8 mouse cellular contexts compared by ENCODE assay signal in genomic region chr11:100472935-100473295, GRCm38 (mm10). TPM values are rescaled to one million over a fixed set of nuclear protein-coding genes. Genes with fewer than 3 reads are reported as not detected.
DNase-seq lines count a peak whose midpoint lies in the region; ATAC-seq lines count a peak whose summit lies in the region.

No protein-coding gene starts in this region.

- H3K36me3 ChIP-seq in heart, embryonic 15.5 days, result peaks cover 18% of the 10 kb centered on the region
- peaks cover 45% of the 10 kb centered on the region for H3K36me3 ChIP-seq in embryonic facial prominence, embryonic 10.5 days (replicated peaks)
- peaks cover 20% of the 10 kb centered on the region for H3K36me3 ChIP-seq in midbrain, embryonic 13.5 days

- peak overlapping the region; percentile 30; the same call in 1 of the 2 replicates for H3K27ac ChIP-seq in heart, embryonic 15.5 days
- H3K27ac ChIP-seq in embryonic facial prominence, embryonic 10.5 days (replicated peaks), result peak overlapping the region; percentile 92; the same call in 1 of the 2 replicates
- no peak overlapping the region for H3K27ac ChIP-seq in midbrain, embryonic 13.5 days

- H3K9me3 ChIP-seq in heart, embryonic 15.5 days (replicated peaks), result no peaks in the 10 kb centered on the region
- H3K9me3 ChIP-seq in embryonic facial prominence, embryonic 10.5 days, result no peaks in the 10 kb centered on the region
- no peaks in the 10 kb centered on the region for H3K9me3 ChIP-seq in midbrain, embryonic 13.5 days

- peaks cover 14% of the 10 kb centered on the region for H3K4me1 ChIP-seq in heart, embryonic 15.5 days (replicated peaks)
- peaks cover 23% of the 10 kb centered on the region for H3K4me1 ChIP-seq in embryonic facial prominence, embryonic 10.5 days
- H3K4me1 ChIP-seq in midbrain, embryonic 13.5 days (replicated peaks), result peaks cover 29% of the 10 kb centered on the region

- no peak for ATAC-seq in heart, embryonic 15.5 days (replicated peaks; ENCODE audit: insufficient number of reproducible peaks, insufficient read depth, low FRiP score, low read depth)
- ATAC-seq in inflammation-experienced regulatory T-cells, adult 6 months, result peak; percentile 27
- ATAC-seq in midbrain, embryonic 13.5 days, result peak; percentile 41

- no peak overlapping the region for H3K9ac ChIP-seq in heart, embryonic 15.5 days
- H3K9ac ChIP-seq in midbrain, embryonic 13.5 days (replicated peaks), result no peak overlapping the region

- peak overlapping the region; percentile 82 for H3K4me3 ChIP-seq in heart, embryonic 15.5 days
- peak overlapping the region; percentile 95 for H3K4me3 ChIP-seq in embryonic facial prominence, embryonic 10.5 days
- H3K4me3 ChIP-seq in midbrain, embryonic 13.5 days (replicated peaks), result peak overlapping the region; percentile 98; the same call in 1 of the 2 replicates

- no peak for DNase-seq in heart, postnatal 10 days
- no peak for DNase-seq in embryonic facial prominence, embryonic 10.5 days (ENCODE audit: low spot score)
- DNase-seq in embryo, embryonic 9.5 days (ENCODE audit: extremely low spot score), result no peak
- no peak for DNase-seq in layer of hippocampus, adult 9-11 months
- no peak for DNase-seq in left cerebral cortex, adult 11 months (ENCODE audit: low spot score)

- intact Hi-C loops in heart, postnatal 10 days (cut with DNase I), result loop anchor here (1.0 to 2.0 kb wide), 2 partner anchors 47 to 110 kb away; no protein-coding TSS in a partner anchor

- WGBS in heart, embryonic 15.5 days, result 31% methylated on average over 5 of the region's 5 CpGs
- 35% methylated on average over 5 of the region's 5 CpGs for WGBS in embryonic facial prominence, embryonic 10.5 days
- 34% methylated on average over 5 of the region's 5 CpGs for WGBS in midbrain, embryonic 13.5 days

- peak overlapping the region; percentile 95 for H3K4me2 ChIP-seq in heart, embryonic 15.5 days
- H3K4me2 ChIP-seq in midbrain, embryonic 13.5 days (replicated peaks), result no peak overlapping the region

- no peaks in the 10 kb centered on the region for H3K27me3 ChIP-seq in heart, embryonic 15.5 days
- no peaks in the 10 kb centered on the region for H3K27me3 ChIP-seq in embryonic facial prominence, embryonic 10.5 days (replicated peaks; ENCODE audit: low read depth, poor library complexity, severe bottlenecking)
- no peaks in the 10 kb centered on the region for H3K27me3 ChIP-seq in midbrain, embryonic 13.5 days

RNA-seq across cellular contexts. Expression of gene Klhl11, which starts 0.4 kb away (rescaled TPM):
- polyA plus RNA-seq in heart, embryonic 15.5 days (2015; fragmentation: Nextera tagmentation; extraction: Ambion mirVana), result 6.9 and 8.7 TPM in 2 replicates
- 10 to 100 TPM; 12.9 to 13.9 TPM for total RNA-seq in heart, postnatal 10 days (2021)
- 7.4 and 8.5 TPM in 2 replicates for polyA plus RNA-seq in embryonic facial prominence, embryonic 10.5 days (2016; fragmentation: Nextera tagmentation; extraction: Ambion mirVana)
- polyA plus RNA-seq in inflammation-experienced regulatory T-cells, adult 6 months (2017; shearing (Covaris generic)), result 1 to 10 TPM; 2.2 to 2.4 (median 2.3) TPM
- 12.9 and 13.1 TPM in 2 replicates for polyA plus RNA-seq in midbrain, embryonic 13.5 days (2015; fragmentation: Nextera tagmentation; extraction: Ambion mirVana)

RNA-seq across cellular contexts. Expression of gene Klhl10, which starts 31.2 kb away (rescaled TPM):
- 0.33 and 0.42 TPM in 2 replicates for polyA plus RNA-seq in heart, embryonic 15.5 days (2015; fragmentation: Nextera tagmentation; extraction: Ambion mirVana)
- under 1 TPM; 0.57 to 0.97 TPM for total RNA-seq in heart, postnatal 10 days (2021)
- polyA plus RNA-seq in embryonic facial prominence, embryonic 10.5 days (2016; fragmentation: Nextera tagmentation; extraction: Ambion mirVana), result 0.75 and 0.98 TPM in 2 replicates
- polyA plus RNA-seq in inflammation-experienced regulatory T-cells, adult 6 months (2017; shearing (Covaris generic)), result under 1 TPM in 2 of 3 experiments, not detected in 1; 0.41 to 0.47 TPM
- 0.85 and 1.2 TPM in 2 replicates for polyA plus RNA-seq in midbrain, embryonic 13.5 days (2015; fragmentation: Nextera tagmentation; extraction: Ambion mirVana)

RNA-seq across cellular contexts. Expression of gene Nt5c3b, which starts 31.3 kb away (rescaled TPM):
- polyA plus RNA-seq in heart, embryonic 15.5 days (2015; fragmentation: Nextera tagmentation; extraction: Ambion mirVana), result 90.2 and 104 TPM in 2 replicates
- 10 to 100 TPM; 36.9 to 46.3 TPM for total RNA-seq in heart, postnatal 10 days (2021)
- polyA plus RNA-seq in embryonic facial prominence, embryonic 10.5 days (2016; fragmentation: Nextera tagmentation; extraction: Ambion mirVana), result 150 and 156 TPM in 2 replicates
- 100 to 1,000 TPM; 124 to 134 (median 127) TPM for polyA plus RNA-seq in inflammation-experienced regulatory T-cells, adult 6 months (2017; shearing (Covaris generic))
- polyA plus RNA-seq in midbrain, embryonic 13.5 days (2015; fragmentation: Nextera tagmentation; extraction: Ambion mirVana), result 99.3 and 101 TPM in 2 replicates

RNA-seq across cellular contexts. Expression of gene Acly, which starts 54.9 kb away (rescaled TPM):
- 49.5 and 76.6 TPM in 2 replicates for polyA plus RNA-seq in heart, embryonic 15.5 days (2015; fragmentation: Nextera tagmentation; extraction: Ambion mirVana)
- total RNA-seq in heart, postnatal 10 days (2021), result 10 to 100 TPM; 47.8 to 51.1 TPM
- polyA plus RNA-seq in embryonic facial prominence, embryonic 10.5 days (2016; fragmentation: Nextera tagmentation; extraction: Ambion mirVana), result 291 and 321 TPM in 2 replicates
- 10 to 100 TPM; 72.3 to 78.0 (median 76.2) TPM for polyA plus RNA-seq in inflammation-experienced regulatory T-cells, adult 6 months (2017; shearing (Covaris generic))
- 272 and 273 TPM in 2 replicates for polyA plus RNA-seq in midbrain, embryonic 13.5 days (2015; fragmentation: Nextera tagmentation; extraction: Ambion mirVana)

RNA-seq across cellular contexts. Expression of gene Fkbp10, which starts 57.4 kb away (rescaled TPM):
- 86.3 and 119 TPM in 2 replicates for polyA plus RNA-seq in heart, embryonic 15.5 days (2015; fragmentation: Nextera tagmentation; extraction: Ambion mirVana)
- 10 to 100 TPM; 58.6 to 59.7 TPM for total RNA-seq in heart, postnatal 10 days (2021)
- 61.4 and 67.0 TPM in 2 replicates for polyA plus RNA-seq in embryonic facial prominence, embryonic 10.5 days (2016; fragmentation: Nextera tagmentation; extraction: Ambion mirVana)
- polyA plus RNA-seq in inflammation-experienced regulatory T-cells, adult 6 months (2017; shearing (Covaris generic)), result 1 to 10 TPM in 1 of 3 experiments, not detected in 2; 2.9 TPM
- polyA plus RNA-seq in midbrain, embryonic 13.5 days (2015; fragmentation: Nextera tagmentation; extraction: Ambion mirVana), result 16.4 and 19.9 TPM in 2 replicates
